Mouse (Mus musculus): Measurements from ENCODE around the gene Ptcra. TPM values are rescaled to one million over a fixed set of nuclear protein-coding genes. Genes with fewer than 3 reads are reported as not detected.

The Ptcra gene
- total RNA-seq, 2 experiments from 2014 or later = not detected

- DNase-seq (ENCODE audit: low spot score in 2 of 2) = no peak
These were observed 37.5 kb downstream of the Ptcra start for GRCm38 (mm10) chr17:46725731-46726645.

- DNase-seq (ENCODE audit: low spot score in 2 of 2) = no peak
These were observed 38.2 kb downstream of the Ptcra start for GRCm38 (mm10) chr17:46725273-46725672.

DNA sequence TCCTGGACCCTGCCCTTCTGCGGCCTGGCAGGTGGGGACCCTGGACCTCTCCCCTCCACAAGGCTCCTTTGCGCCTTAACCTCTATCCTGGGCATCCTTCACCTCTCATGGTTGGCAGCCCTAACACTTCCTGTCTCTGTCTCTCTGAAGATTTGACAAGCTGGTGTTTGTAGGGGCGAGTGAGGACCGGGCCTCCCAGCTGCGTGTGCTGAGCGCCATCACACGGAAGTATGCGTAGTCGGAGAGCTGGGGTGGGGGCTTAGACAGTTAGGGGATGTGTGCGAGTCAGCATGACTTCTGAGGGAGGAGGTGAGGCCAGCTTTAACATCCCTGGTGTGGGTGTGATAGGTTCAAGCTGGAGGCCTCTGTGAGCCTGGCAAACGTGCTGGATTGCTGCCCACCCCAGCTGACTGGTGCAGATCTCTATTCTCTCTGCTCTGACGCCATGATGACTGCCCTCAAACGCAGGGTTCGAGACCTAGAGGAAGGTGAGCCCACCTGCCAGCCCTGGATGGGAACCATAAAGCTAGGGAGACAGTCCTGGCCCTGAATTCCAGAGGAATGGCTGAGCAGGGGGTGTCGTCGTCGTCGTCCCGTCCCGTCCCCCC, 38.9 kb downstream of the Ptcra start:
- no peak for DNase-seq (ENCODE audit: low spot score in 2 of 2)

- no peak for DNase-seq (ENCODE audit: low spot score in 2 of 2)
These were observed 42.4 kb downstream of the Ptcra start for GRCm38 (mm10) chr17:46721077-46721476.

GRCm38 (mm10) chr17:46714756-46715481, 48.6 kb downstream of the Ptcra start:
- DNase-seq (ENCODE audit: low spot score in 2 of 2) = no peak

GRCm38 (mm10) chr17:46713849-46714248, 49.7 kb downstream of the Ptcra start:
- no peak for DNase-seq (ENCODE audit: low spot score in 2 of 2)

DNA sequence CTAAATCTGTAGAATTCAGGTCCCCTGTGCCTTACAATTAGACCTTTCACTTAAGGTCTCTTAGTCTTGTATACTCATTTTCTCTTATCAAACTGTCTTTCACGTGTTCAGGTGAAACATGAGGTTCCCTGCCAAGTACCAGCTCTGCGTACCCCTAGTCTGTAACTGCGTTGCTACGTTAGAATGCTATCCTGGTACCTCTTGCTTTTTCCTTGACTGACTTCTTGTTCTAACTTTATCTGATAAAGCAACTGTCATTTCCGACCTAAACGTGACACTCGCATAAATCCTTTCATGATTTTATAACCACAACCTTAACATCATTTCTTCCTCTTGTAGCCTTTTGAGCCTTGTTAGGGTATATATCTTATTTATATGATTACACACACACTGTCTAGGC, 51.1 kb downstream of the Ptcra start:
- no peak for DNase-seq (ENCODE audit: low spot score in 2 of 2)

- DNase-seq (ENCODE audit: low spot score in 2 of 2) = peak in 1 of 2 experiments; percentile 66
These were observed 51.8 kb downstream of the Ptcra start for GRCm38 (mm10) chr17:46711612-46712271.

DNA sequence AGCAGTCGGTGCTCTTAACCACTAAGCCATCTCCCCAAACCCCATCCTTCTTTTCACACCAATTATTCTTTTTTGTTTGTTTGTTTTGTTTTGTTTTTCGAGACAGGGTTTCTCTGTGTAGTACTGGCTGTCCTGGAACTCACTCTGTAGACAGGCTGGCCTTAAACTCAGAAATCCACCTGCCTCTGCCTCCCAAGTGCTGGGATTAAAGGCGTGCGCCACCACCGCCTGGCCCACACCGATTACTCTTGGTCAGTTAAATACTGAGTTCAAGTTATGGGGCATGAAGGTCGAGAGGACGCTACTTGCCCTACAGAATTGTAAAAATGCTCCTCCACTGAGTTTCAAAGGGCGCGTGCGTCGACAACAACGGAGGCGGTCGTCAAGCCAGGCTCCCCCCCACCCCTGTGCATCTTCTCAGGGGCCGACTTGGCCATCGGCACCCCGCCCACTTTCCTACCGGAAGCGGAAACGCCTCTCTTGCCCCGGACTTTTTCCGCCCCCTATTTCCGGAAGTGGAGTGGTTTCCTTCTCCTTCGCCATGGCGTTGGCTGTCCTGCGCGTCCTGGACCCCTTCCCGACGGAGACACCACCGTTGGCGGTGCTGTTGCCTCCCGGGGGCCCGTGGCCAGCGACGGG, 52.4 kb downstream of the Ptcra start, which contains the start of gene Pex6:
Gene Pex6, plus strand, starts transcription at position 505 of the 639 bp plus-strand sequence.
- DNase-seq (ENCODE audit: low spot score in 2 of 2) = peak; percentile 91 to 96

DNA sequence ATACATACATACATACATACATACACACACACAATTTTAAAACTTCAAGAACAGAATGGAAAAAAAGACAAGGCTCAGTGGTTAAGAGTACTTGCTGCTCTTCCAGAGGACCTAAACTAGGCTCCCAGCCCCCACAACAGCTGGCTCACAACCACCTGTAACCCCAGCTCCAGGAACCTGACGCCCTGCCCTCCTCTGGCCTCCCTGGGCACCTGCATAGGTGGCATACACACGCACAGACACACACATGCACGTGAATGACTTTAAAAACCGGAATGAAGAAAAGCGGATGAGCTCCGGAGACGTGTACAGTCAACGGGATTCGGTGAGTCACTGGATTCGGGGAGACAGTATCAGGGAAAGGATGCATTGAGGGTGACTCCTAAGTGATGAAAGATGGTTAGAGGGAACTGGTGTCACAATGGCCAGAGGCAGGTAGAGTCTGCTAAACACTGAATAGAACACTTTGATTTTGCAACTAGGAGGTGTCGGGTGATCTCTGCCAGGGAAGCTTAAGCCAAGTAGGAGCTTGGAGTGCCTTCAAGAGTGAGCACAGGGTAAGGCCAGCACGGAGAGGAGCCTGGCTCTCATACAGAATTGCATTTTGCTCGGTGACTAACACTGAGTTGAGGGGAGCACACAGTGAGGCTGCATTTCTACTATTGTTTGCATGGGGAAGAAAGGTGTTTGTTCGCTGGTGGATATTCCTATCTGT, 57.0 kb downstream of the Ptcra start:
- no peak for DNase-seq (ENCODE audit: low spot score in 2 of 2)

Other genes with a start within 250 kb of the Ptcra start
- gene Cul9, start 217.3 kb downstream of the Ptcra start, total RNA-seq (2021) = 10 to 100 TPM; 13.5 to 15.0 TPM
- gene Srf, start 207.5 kb downstream of the Ptcra start, total RNA-seq (2021) = 10 to 100 TPM; 81.5 to 84.4 TPM
- gene Ptk7, start 134.2 kb downstream of the Ptcra start, total RNA-seq (2021) = 10 to 100 TPM; 46.2 to 50.0 TPM
- gene Klc4, start 117.7 kb downstream of the Ptcra start, total RNA-seq (2021) = 10 to 100 TPM; 21.6 to 24.1 TPM
- gene Mrpl2, start 117.5 kb downstream of the Ptcra start, total RNA-seq (2021) = 100 to 1,000 TPM; 104 to 107 TPM
- gene Cul7, start 113.4 kb downstream of the Ptcra start, total RNA-seq (2021) = 100 to 1,000 TPM; 100 to 101 TPM
- gene Rrp36, start 89.4 kb downstream of the Ptcra start, total RNA-seq (2021) = 10 to 100 TPM; 17.9 to 21.6 TPM
- gene Mea1, start 84.9 kb downstream of the Ptcra start, total RNA-seq (2021) = 10 to 100 TPM; 72.3 to 75.8 TPM
- gene Klhdc3, start 82.8 kb downstream of the Ptcra start, total RNA-seq (2021) = 100 to 1,000 TPM; 191 to 192 TPM
- gene Ppp2r5d, start 58.6 kb downstream of the Ptcra start, total RNA-seq (2021) = 10 to 100 TPM; 55.4 to 58.1 TPM
- 10 to 100 TPM; 17.6 to 19.6 TPM for gene Pex6, start 52.2 kb downstream of the Ptcra start, total RNA-seq (2021)
- under 1 TPM; 0.44 to 0.52 TPM for gene Gnmt, start 34.5 kb downstream of the Ptcra start, total RNA-seq (2021)
- 10 to 100 TPM; 26.4 to 27.8 TPM for gene Cnpy3, start 11.5 kb downstream of the Ptcra start, total RNA-seq (2021)
- gene 2310039H08Rik, start 8.9 kb upstream of the Ptcra start, total RNA-seq (2021) = 10 to 100 TPM; 34.7 to 43.2 TPM
- gene Rpl7l1, start 19.0 kb upstream of the Ptcra start, total RNA-seq (2021) = 10 to 100 TPM; 71.1 to 76.2 TPM
- 10 to 100 TPM; 17.0 to 17.6 TPM for gene Bicral, start 94.8 kb upstream of the Ptcra start, total RNA-seq (2021)
- gene Tbcc, start 127.0 kb upstream of the Ptcra start, total RNA-seq (2021) = 10 to 100 TPM; 24.7 to 27.0 TPM
- not detected for gene Prph2, start 146.7 kb upstream of the Ptcra start, total RNA-seq (2021)
- 10 to 100 TPM; 37.7 to 44.1 TPM for gene Ubr2, start 246.8 kb upstream of the Ptcra start, total RNA-seq (2021)